18 mouse cellular contexts compared by ENCODE assay signal in the genomic region with DNA sequence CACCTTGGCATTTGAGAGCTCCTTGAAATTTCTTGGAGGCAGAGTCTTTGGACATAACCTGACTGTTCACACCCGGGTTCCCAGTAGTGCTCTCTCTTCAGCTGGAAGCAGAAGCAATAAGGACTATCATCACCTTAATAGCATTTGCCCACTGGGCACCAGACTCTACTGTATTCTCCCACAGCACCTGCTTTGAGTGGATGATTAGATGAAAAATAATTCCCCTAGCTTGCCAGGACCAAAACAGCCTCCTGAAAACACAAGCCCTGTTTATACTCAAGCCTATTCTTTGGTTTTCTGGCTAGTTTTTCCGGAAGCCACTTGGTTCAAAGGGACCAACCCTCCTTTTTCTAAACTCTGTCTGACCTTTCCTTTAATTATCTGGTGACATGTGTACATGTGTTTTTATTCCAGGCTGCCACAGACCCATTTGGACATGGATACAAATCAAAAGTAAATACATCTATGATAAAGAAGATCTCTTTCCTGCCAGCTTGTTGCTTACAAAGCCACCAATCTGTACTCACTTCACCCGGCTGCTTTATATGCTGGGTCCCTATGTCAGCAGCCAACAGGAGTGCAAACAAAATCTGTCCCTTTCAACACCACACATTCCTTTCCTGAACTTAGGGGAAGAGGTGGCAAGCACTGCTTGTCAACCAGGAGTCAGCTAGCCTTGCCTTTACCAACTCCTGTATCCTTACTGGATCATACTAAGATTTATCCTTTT.
"Had no signal": no experiment of that assay in that cellular context is flagged by ENCODE, and none has a peak within 500 bp of the region (broad histone marks: within the 10 kb centered on the region; RNA-seq: fewer than 3 reads in every experiment).

No protein-coding gene starts in this region.

- H3K9ac ChIP-seq: kidney, embryonic 15.5 days; limb, embryonic 13.5 days; liver, embryonic 12.5 days; liver, embryonic 15.5 days; midbrain, embryonic 15.5 days; neural tube, embryonic 13.5 days had no signal

- H3K27me3 ChIP-seq: kidney, embryonic 15.5 days; limb, embryonic 13.5 days; liver, embryonic 12.5 days; liver, embryonic 15.5 days; midbrain, embryonic 15.5 days; neural tube, embryonic 13.5 days had no signal

- H3K4me3 ChIP-seq: kidney, embryonic 15.5 days; limb, embryonic 10.5 days; limb, embryonic 13.5 days; liver, embryonic 12.5 days; liver, embryonic 15.5 days; midbrain, embryonic 15.5 days; myocyte; neural tube, embryonic 13.5 days had no signal

- DNase-seq: kidney, adult 11 months; kidney, adult 8-10 months; kidney, postnatal 10 days; kidney, postnatal 4 days; liver; lung, adult 18-20 months; retina, postnatal 1 day; thymus, adult 18-20 months; thymus, postnatal 36 days had no signal

- H3K27ac ChIP-seq: kidney, embryonic 15.5 days; limb, embryonic 10.5 days; limb, embryonic 13.5 days; liver, embryonic 12.5 days; liver, embryonic 15.5 days; macrophage; midbrain, embryonic 15.5 days; neural tube, embryonic 13.5 days had no signal

- H3K36me3 ChIP-seq: kidney, embryonic 15.5 days; limb, embryonic 10.5 days; limb, embryonic 13.5 days; liver, embryonic 12.5 days; liver, embryonic 15.5 days; midbrain, embryonic 15.5 days; neural tube, embryonic 13.5 days had no signal

- ATAC-seq: liver, embryonic 12.5 days; midbrain, embryonic 15.5 days had no signal

- H3K4me1 ChIP-seq: kidney, embryonic 15.5 days; limb, embryonic 13.5 days; liver, embryonic 12.5 days; liver, embryonic 15.5 days; midbrain, embryonic 15.5 days; neural tube, embryonic 13.5 days had no signal

- H3K4me2 ChIP-seq: kidney, embryonic 15.5 days; limb, embryonic 13.5 days; liver, embryonic 12.5 days; liver, embryonic 15.5 days; midbrain, embryonic 15.5 days; neural tube, embryonic 13.5 days had no signal

- H3K9me3 ChIP-seq: kidney, embryonic 15.5 days; limb, embryonic 10.5 days; limb, embryonic 13.5 days; liver, embryonic 12.5 days; liver, embryonic 15.5 days; midbrain, embryonic 15.5 days; neural tube, embryonic 13.5 days had no signal
